Mouse (Mus musculus) bone marrow, adult 2 months (tissue): ENCODE measurements around the gene Sap30bp.

Source experiments
- CTCF ChIP-seq: fragments of 200-500 bp; IDR thresholded peaks from 2 replicates; pipeline ENCODE4 v1.5.1; 2011; ENCODE audit warnings: low read length, control low read depth; ENCODE audit not compliant: control insufficient read depth, insufficient read depth
- POLR2A ChIP-seq: fragments of 200-500 bp; IDR thresholded peaks from 2 replicates; pipeline ENCODE4 v1.6.1; 2011; ENCODE audit warnings: low read depth, mild to moderate bottlenecking, control low read depth, low read length, borderline replicate concordance; ENCODE audit not compliant: control insufficient read depth

DNA sequence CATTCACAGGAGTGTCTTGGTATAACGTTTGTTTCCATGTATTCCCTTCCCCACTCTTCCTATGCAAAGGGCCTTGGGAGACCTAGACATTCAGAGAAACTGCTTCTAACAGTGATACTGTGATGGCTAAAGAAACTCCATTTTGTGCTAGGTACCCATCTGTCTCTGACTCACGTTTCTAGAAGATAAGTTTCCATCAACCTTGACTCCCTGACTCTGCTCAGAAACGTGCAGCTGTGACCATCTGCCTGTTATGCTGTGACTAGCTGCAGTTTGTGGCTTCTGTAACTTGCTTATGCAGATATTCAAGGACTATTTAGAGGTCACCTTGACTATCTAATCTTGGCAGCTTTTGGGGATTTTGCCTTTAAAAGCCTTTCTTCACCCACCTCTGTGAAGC lies 1.8 kb upstream of the Sap30bp start:
- no peak for TF ChIP-seq POLR2A
- no peak for TF ChIP-seq CTCF
